Comparison of ENCODE assay signal across 8 mouse cellular contexts in genomic region chr1:54555364-54556140, GRCm38 (mm10). TPM values are rescaled to one million over a fixed set of nuclear protein-coding genes. Genes with fewer than 3 reads are reported as not detected.
DNase-seq lines count a peak whose midpoint lies in the region; ATAC-seq and TF ChIP-seq lines count a peak whose summit lies in the region.
"Had no signal": no experiment of that assay in that cellular context is flagged by ENCODE, and none has a peak within 500 bp of the region (broad histone marks: within the 10 kb centered on the region; RNA-seq: fewer than 3 reads in every experiment).

No protein-coding gene starts in this region.

- DNase-seq in lung, embryonic 14.5 days: no peak
- no peak for DNase-seq in lung, postnatal 10 days
- DNase-seq in hindbrain, embryonic 14.5 days (ENCODE audit: low spot score): no peak
- peak; percentile 54 for DNase-seq in splenic B cell, adult 2 months (ENCODE audit: low read depth, low spot score)
- no peak for DNase-seq in c-Kit-positive CD71-positive TER-119-positive erythroid progenitor cells, embryonic 14.5 days (ENCODE audit: low spot score)

- 50% methylated on average over 4 of the region's 4 CpGs for WGBS in lung, embryonic 14.5 days
- WGBS in hindbrain, embryonic 14.5 days: 30% methylated on average over 4 of the region's 4 CpGs
- WGBS in heart, embryonic 11.5 days (ENCODE audit: insufficient replicate concordance): 52% methylated on average over 4 of the region's 4 CpGs

- no peak overlapping the region for H3K9ac ChIP-seq in lung, embryonic 14.5 days
- peak overlapping the region; percentile 46; the same call in 1 of the 2 replicates for H3K9ac ChIP-seq in hindbrain, embryonic 14.5 days
- no peak overlapping the region for H3K9ac ChIP-seq in heart, embryonic 11.5 days (ENCODE audit: low read depth, low read length)
- H3K9ac ChIP-seq: limb, embryonic 15.5 days had no signal

- no peak for TF ChIP-seq POLR2A in cortical plate, adult 2 months (IDR thresholded peaks at IDR 0.05; ENCODE audit: extremely low read depth, insufficient read depth, low read length)

- H3K4me2 ChIP-seq in lung, embryonic 14.5 days: no peak overlapping the region
- H3K4me2 ChIP-seq in hindbrain, embryonic 14.5 days (replicated peaks): peak overlapping the region; percentile 72
- H3K4me2 ChIP-seq in heart, embryonic 11.5 days: no peak overlapping the region
- H3K4me2 ChIP-seq: limb, embryonic 15.5 days had no signal

- H3K4me1 ChIP-seq in lung, embryonic 14.5 days (ENCODE audit: insufficient read depth): no peaks in the 10 kb centered on the region
- H3K4me1 ChIP-seq in cortical plate, adult 2 months (ENCODE audit: control insufficient read depth, insufficient read depth, low read length): no peaks in the 10 kb centered on the region; the same call in 1 of the 2 replicates
- peaks cover 17% of the 10 kb centered on the region for H3K4me1 ChIP-seq in hindbrain, embryonic 14.5 days (replicated peaks; ENCODE audit: control insufficient read depth, insufficient read depth, low read length)
- H3K4me1 ChIP-seq in heart, embryonic 11.5 days (ENCODE audit: control insufficient read depth, insufficient read depth, low read length): no peaks in the 10 kb centered on the region
- H3K4me1 ChIP-seq: limb, embryonic 15.5 days had no signal

- H3K4me3 ChIP-seq in lung, embryonic 14.5 days (ENCODE audit: low read depth, low read length): no peak overlapping the region
- H3K4me3 ChIP-seq in cortical plate, adult 2 months (ENCODE audit: insufficient read depth, low read length): peak overlapping the region; percentile 68; the same call in 1 of the 2 replicates
- H3K4me3 ChIP-seq in hindbrain, embryonic 14.5 days (replicated peaks; ENCODE audit: low read length): peak overlapping the region; percentile 80
- no peak overlapping the region for H3K4me3 ChIP-seq in heart, embryonic 11.5 days (ENCODE audit: low read depth, low read length)
- H3K4me3 ChIP-seq: limb, embryonic 15.5 days had no signal

- H3K36me3 ChIP-seq in lung, embryonic 14.5 days (ENCODE audit: insufficient read depth): no peaks in the 10 kb centered on the region
- peaks cover 3% of the 10 kb centered on the region; the same call in 1 of the 2 replicates for H3K36me3 ChIP-seq in hindbrain, embryonic 14.5 days (replicated peaks; ENCODE audit: control insufficient read depth, insufficient read depth)
- H3K36me3 ChIP-seq in splenic B cell, adult 2 months (ENCODE audit: control insufficient read depth, insufficient read depth, low read length, poor library complexity, severe bottlenecking): peaks cover 2% of the 10 kb centered on the region; the same call in 1 of the 2 replicates
- no peaks in the 10 kb centered on the region for H3K36me3 ChIP-seq in heart, embryonic 11.5 days (ENCODE audit: control insufficient read depth, insufficient read depth, low read length)
- H3K36me3 ChIP-seq: limb, embryonic 15.5 days had no signal

- peak; percentile 16 for TF ChIP-seq CTCF in lung, embryonic 14.5 days (IDR thresholded peaks at IDR 0.05; ENCODE audit: low read depth)
- no peak for TF ChIP-seq CTCF in cortical plate, adult 2 months (IDR thresholded peaks at IDR 0.05; ENCODE audit: extremely low read depth, insufficient read depth, low read length)

- no peaks in the 10 kb centered on the region for H3K9me3 ChIP-seq in lung, embryonic 14.5 days (ENCODE audit: low read depth, low read length)
- no peaks in the 10 kb centered on the region for H3K9me3 ChIP-seq in hindbrain, embryonic 14.5 days (ENCODE audit: control insufficient read depth, low read length)
- no peaks in the 10 kb centered on the region for H3K9me3 ChIP-seq in heart, embryonic 11.5 days (replicated peaks; ENCODE audit: control insufficient read depth, low read length)
- H3K9me3 ChIP-seq: limb, embryonic 15.5 days had no signal

- H3K27ac ChIP-seq in lung, embryonic 14.5 days (ENCODE audit: low read depth): no peak overlapping the region
- H3K27ac ChIP-seq in cortical plate, adult 2 months (ENCODE audit: insufficient read depth, low read length): no peak overlapping the region
- no peak overlapping the region for H3K27ac ChIP-seq in hindbrain, embryonic 14.5 days
- H3K27ac ChIP-seq in heart, embryonic 11.5 days (ENCODE audit: low read depth, low read length): no peak overlapping the region
- H3K27ac ChIP-seq: limb, embryonic 15.5 days had no signal

- no peaks in the 10 kb centered on the region for H3K27me3 ChIP-seq in lung, embryonic 14.5 days (ENCODE audit: insufficient read depth, low read length)
- no peaks in the 10 kb centered on the region for H3K27me3 ChIP-seq in hindbrain, embryonic 14.5 days (ENCODE audit: control insufficient read depth, insufficient read depth, low read length)
- no peaks in the 10 kb centered on the region for H3K27me3 ChIP-seq in splenic B cell, adult 2 months (ENCODE audit: control insufficient read depth, insufficient read depth, low read length, poor library complexity, severe bottlenecking)
- H3K27me3 ChIP-seq in heart, embryonic 11.5 days (ENCODE audit: control insufficient read depth, insufficient read depth, low read length): no peaks in the 10 kb centered on the region
- H3K27me3 ChIP-seq: limb, embryonic 15.5 days had no signal

- ATAC-seq in lung, embryonic 14.5 days (ENCODE audit: insufficient read depth): no peak
- ATAC-seq in hindbrain, embryonic 14.5 days (ENCODE audit: low FRiP score): no peak
- no peak for ATAC-seq in heart, embryonic 11.5 days (replicated peaks; ENCODE audit: insufficient number of reproducible peaks, low FRiP score, low TSS enrichment)

RNA-seq across cellular contexts. Expression of gene Pgap1, which starts 1.9 kb away (rescaled TPM):
- polyA plus RNA-seq in lung, embryonic 14.5 days (2014; fragmentation: Nextera tagmentation; extraction: Ambion mirVana): 8.3 and 8.8 TPM in 2 replicates
- polyA plus RNA-seq in cortical plate, adult 2 months (2012; rRNA removed): 6.8 and 7.5 TPM in 2 replicates
- 39.7 and 41.3 TPM in 2 replicates for polyA plus RNA-seq in hindbrain, embryonic 14.5 days (2014; fragmentation: Nextera tagmentation; extraction: Ambion mirVana)
- polyA plus RNA-seq in heart, embryonic 11.5 days (2014; fragmentation: Nextera tagmentation; extraction: Ambion mirVana): 6.0 and 6.7 TPM in 2 replicates

Comparison
In these comparisons a context has a peak if more than half of its experiments do, and no peak if none do; other contexts are left out.
1. H3K4me3 ChIP-seq: peak in cortical plate, adult 2 months (single experiment) and hindbrain, embryonic 14.5 days (single experiment); none in lung, embryonic 14.5 days (single experiment) and heart, embryonic 11.5 days (single experiment).